Comparison of ENCODE assay signal across 9 mouse cellular contexts in the genomic region with DNA sequence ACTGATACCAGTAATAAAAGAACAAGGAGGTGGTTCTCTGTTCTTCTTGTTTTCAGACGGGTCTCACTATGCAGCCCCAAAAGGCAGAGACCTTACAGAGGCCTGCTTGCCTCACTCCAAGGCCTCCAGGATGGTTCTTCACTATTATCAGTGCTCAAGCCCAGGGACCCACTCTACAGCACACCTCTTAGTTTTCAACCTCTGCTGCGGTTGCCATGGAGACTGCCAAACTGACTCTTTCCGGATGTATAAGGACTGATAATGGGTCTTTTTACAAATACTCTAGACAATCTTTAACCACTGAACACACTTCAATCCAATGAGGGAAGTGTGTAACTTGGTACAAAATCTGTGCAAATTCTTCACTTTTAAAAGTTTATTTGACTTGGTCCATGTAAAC. TPM values are rescaled to one million over a fixed set of nuclear protein-coding genes. Genes with fewer than 3 reads are reported as not detected.
DNase-seq lines count a peak whose midpoint lies in the region; ATAC-seq and TF ChIP-seq lines count a peak whose summit lies in the region.
"Had no signal": no experiment of that assay in that cellular context is flagged by ENCODE, and none has a peak within 500 bp of the region (broad histone marks: within the 10 kb centered on the region; RNA-seq: fewer than 3 reads in every experiment).

No protein-coding gene starts in this region.

- peak overlapping the region; percentile 11; the same call in 1 of the 2 replicates for H3K4me3 ChIP-seq in gastrocnemius, adult 2 months
- peak overlapping the region; percentile 92 for H3K4me3 ChIP-seq in forebrain, embryonic 13.5 days
- peak overlapping the region; percentile 100 for H3K4me3 ChIP-seq in liver, embryonic 13.5 days (replicated peaks)
- H3K4me3 ChIP-seq in cerebellum, adult 2 months (replicated peaks; ENCODE audit: insufficient read depth, low read depth, low read length), result no peak overlapping the region
- no peak overlapping the region for H3K4me3 ChIP-seq in left cerebral cortex, adult 2 months

- ATAC-seq in forebrain, embryonic 13.5 days, result no peak
- no peak for ATAC-seq in liver, embryonic 13.5 days (ENCODE audit: low read depth)

- H3K27ac ChIP-seq in gastrocnemius, adult 2 months, result no peak overlapping the region; the same call in 1 of the 2 replicates
- no peak overlapping the region for H3K27ac ChIP-seq in forebrain, embryonic 13.5 days
- no peak overlapping the region for H3K27ac ChIP-seq in liver, embryonic 13.5 days
- no peak overlapping the region for H3K27ac ChIP-seq in cerebellum, adult 2 months (ENCODE audit: insufficient read depth, low read length)
- no peak overlapping the region for H3K27ac ChIP-seq in left cerebral cortex, adult 2 months

- WGBS in forebrain, embryonic 13.5 days, result 40% methylated on average over 3 of the region's 3 CpGs
- 35% methylated on average over 3 of the region's 3 CpGs for WGBS in liver, embryonic 13.5 days (ENCODE audit: insufficient replicate concordance)
- 44% methylated on average over 3 of the region's 3 CpGs for whole genome bisulfite sequencing in cerebellum, adult 2 months

- no peaks in the 10 kb centered on the region for H3K27me3 ChIP-seq in forebrain, embryonic 13.5 days
- no peaks in the 10 kb centered on the region for H3K27me3 ChIP-seq in liver, embryonic 13.5 days
- no peaks in the 10 kb centered on the region for H3K27me3 ChIP-seq in cerebellum, adult 2 months (ENCODE audit: control insufficient read depth, insufficient read depth, low read length)

- peak overlapping the region; percentile 85 for H3K4me2 ChIP-seq in forebrain, embryonic 13.5 days
- H3K4me2 ChIP-seq in liver, embryonic 13.5 days, result peak overlapping the region; percentile 99

- no peak for TF ChIP-seq CTCF in gastrocnemius, adult 2 months (IDR thresholded peaks at IDR 0.05)
- no peak for TF ChIP-seq CTCF in cerebellum, adult 2 months (IDR thresholded peaks at IDR 0.05; ENCODE audit: borderline replicate concordance, insufficient read depth, low read depth, low read length)
- no peak for TF ChIP-seq CTCF in left cerebral cortex, adult 2 months (IDR thresholded peaks at IDR 0.05)

- no peaks in the 10 kb centered on the region for H3K36me3 ChIP-seq in forebrain, embryonic 13.5 days (ENCODE audit: poor library complexity, severe bottlenecking)
- no peaks in the 10 kb centered on the region for H3K36me3 ChIP-seq in liver, embryonic 13.5 days

- H3K9ac ChIP-seq in forebrain, embryonic 13.5 days, result 0 out of 2 replicates have a peak overlapping the region, but pooled peaks have one; percentile 90
- H3K9ac ChIP-seq in liver, embryonic 13.5 days, result peak overlapping the region; percentile 96; the same call in 1 of the 2 replicates

- no peaks in the 10 kb centered on the region for H3K9me3 ChIP-seq in forebrain, embryonic 13.5 days (replicated peaks)
- H3K9me3 ChIP-seq in liver, embryonic 13.5 days (replicated peaks), result no peaks in the 10 kb centered on the region

- TF ChIP-seq POLR2A in cerebellum, adult 2 months (IDR thresholded peaks at IDR 0.05; ENCODE audit: borderline replicate concordance, insufficient read depth, low read length), result no peak

- peaks cover 17% of the 10 kb centered on the region for H3K4me1 ChIP-seq in forebrain, embryonic 13.5 days
- H3K4me1 ChIP-seq in liver, embryonic 13.5 days (replicated peaks), result peaks cover 42% of the 10 kb centered on the region
- no peaks in the 10 kb centered on the region; the same call in 1 of the 2 replicates for H3K4me1 ChIP-seq in cerebellum, adult 2 months (ENCODE audit: control insufficient read depth, insufficient read depth, low read length)

- intact Hi-C loops in gastrocnemius, adult 2 months (cut with DNase I), result loop anchor here (5.0 kb wide), 1 partner anchor 512 kb away; no protein-coding TSS in a partner anchor
- intact Hi-C loops in left cerebral cortex, adult 2 months (cut with DNase I), result loop anchor here (5.0 kb wide), 2 partner anchors 128 to 233 kb away; partner anchors contain the start of genes Abhd18 and Mfsd8

- DNase-seq in gastrocnemius, adult 2 months, result no peak
- DNase-seq in gastrocnemius, postnatal 25 days, result no peak
- DNase-seq in CD4-positive helper T cell, adult 2 months (ENCODE audit: low read depth, low spot score), result peak; percentile 32
- DNase-seq in liver, embryonic 13.5 days, result peak; percentile 26
- no peak for DNase-seq in cerebellum, adult 2 months
- DNase-seq in left cerebral cortex, adult 2 months (ENCODE audit: extremely low spot score in 1 of 2, low spot score in 2 of 2), result no peak
- DNase-seq in Muller cell, postnatal 12 days (ENCODE audit: inconsistent ontology term), result no peak
- DNase-seq: retina, postnatal 1 day had no signal

RNA-seq across cellular contexts. Expression of gene Pgrmc2, which starts 2.1 kb away (rescaled TPM):
- total RNA-seq in gastrocnemius, adult 2 months (2021), result 10 to 100 TPM; 18.1 to 20.4 TPM
- total RNA-seq in gastrocnemius, postnatal 25 days (2021), result 10 to 100 TPM; 14.9 to 18.2 TPM
- polyA plus RNA-seq in forebrain, embryonic 13.5 days (2015; fragmentation: Nextera tagmentation; extraction: Ambion mirVana), result 26.0 and 27.0 TPM in 2 replicates
- 20.1 and 22.2 TPM in 2 replicates for polyA plus RNA-seq in liver, embryonic 13.5 days (2015; fragmentation: Nextera tagmentation; extraction: Ambion mirVana)
- 44.3 and 46.7 TPM in 2 replicates for polyA plus RNA-seq in cerebellum, adult 2 months (2012; rRNA removed)
- total RNA-seq in left cerebral cortex, adult 2 months (2021), result 10 to 100 TPM; 58.1 to 58.5 TPM

Comparison
In these comparisons a context has a peak if more than half of its experiments do, and no peak if none do; other contexts are left out.
1. DNase-seq: peak in CD4-positive helper T cell, adult 2 months (single experiment) and liver, embryonic 13.5 days (single experiment); none in gastrocnemius, adult 2 months (single experiment), gastrocnemius, postnatal 25 days (single experiment), cerebellum, adult 2 months (0 of 2), left cerebral cortex, adult 2 months (0 of 2) and Muller cell, postnatal 12 days (single experiment).
2. H3K4me3 ChIP-seq: peak in gastrocnemius, adult 2 months (single experiment), forebrain, embryonic 13.5 days (single experiment) and liver, embryonic 13.5 days (single experiment); none in cerebellum, adult 2 months (single experiment) and left cerebral cortex, adult 2 months (single experiment).